Mouse (Mus musculus): ENCODE results near the gene Smarcb1. TPM values are rescaled to one million over a fixed set of nuclear protein-coding genes. Genes with fewer than 3 reads are reported as not detected.
A peak's percentile ranks its signal among the peaks of the same experiment; 100 is the strongest.
"Not testable (repeated sequence)": the region's sequence is repeated elsewhere in the genome, so short reads cannot be mapped to it uniquely, and the experiment has no call there.

Gene Smarcb1
- polyA plus RNA-seq, 1 experiment = 71.5 TPM

DNA sequence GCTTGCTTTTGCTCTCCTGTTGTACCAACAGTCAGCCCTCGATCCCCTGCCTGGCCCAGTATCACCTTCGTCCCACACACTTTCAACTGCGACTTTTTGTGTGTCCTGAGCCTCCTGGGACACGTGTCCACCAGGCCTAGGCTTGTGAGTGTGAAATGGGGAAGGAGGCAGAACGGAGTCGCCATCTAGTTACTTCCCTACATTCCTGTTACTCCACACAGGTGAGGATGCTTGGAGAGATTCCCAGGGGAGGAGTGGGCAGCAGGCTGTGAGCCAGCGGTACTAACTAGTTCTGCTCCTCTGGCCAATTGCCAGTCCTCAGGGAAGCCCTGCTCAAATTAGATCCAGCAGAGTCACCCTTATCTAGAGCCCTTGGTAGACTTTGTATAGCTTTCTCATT, 60.7 kb downstream of the Smarcb1 start:
- H3K4me3 ChIP-seq (ENCODE audit: insufficient read depth, low read length) = peak overlapping the region; percentile 86; the same call in 1 of the 2 replicates
- no peaks in the 10 kb centered on the region for H3K4me1 ChIP-seq (ENCODE audit: control insufficient read depth, insufficient read depth, low read length)
- no peak overlapping the region for H3K27ac ChIP-seq (ENCODE audit: insufficient read depth, low read length)
- no peak for TF ChIP-seq POLR2A (IDR thresholded peaks at IDR 0.05; ENCODE audit: extremely low read depth, insufficient read depth, low read length)
- TF ChIP-seq CTCF (IDR thresholded peaks at IDR 0.05; ENCODE audit: extremely low read depth, insufficient read depth, low read length) = no peak

DNA sequence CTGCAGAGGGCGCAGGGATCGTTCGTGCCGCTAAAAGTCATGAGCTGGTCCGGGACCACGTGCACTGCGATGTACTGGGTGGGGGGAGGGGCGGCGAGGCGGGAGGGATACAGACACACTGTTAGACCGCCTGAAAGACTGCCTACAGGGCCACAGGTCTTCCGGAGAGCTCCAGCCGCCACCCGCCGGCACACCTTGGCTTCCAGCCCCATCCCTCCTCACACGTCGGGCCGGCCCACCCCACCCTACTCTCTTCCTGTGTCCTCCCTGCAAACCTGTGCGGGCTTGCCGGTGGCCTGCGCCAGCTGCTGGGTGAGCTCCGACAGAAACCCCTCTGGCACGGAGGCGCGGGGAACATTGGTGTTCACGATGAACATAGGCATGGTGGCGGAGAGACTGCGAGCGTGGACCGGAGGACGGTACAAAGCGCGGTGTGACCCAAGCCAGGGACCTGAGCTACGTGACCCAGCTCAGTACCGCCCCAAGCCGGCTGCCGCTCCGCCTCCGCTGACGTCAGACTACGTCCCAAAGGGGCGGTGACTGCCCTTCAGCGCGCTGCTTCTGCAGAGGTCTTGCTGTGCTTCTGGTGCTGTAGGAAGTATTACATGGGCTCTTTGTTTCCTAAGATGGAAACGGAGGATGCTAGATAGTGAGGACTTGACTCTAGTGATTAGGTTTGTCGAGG, 61.5 kb downstream of the Smarcb1 start, which contains the start of gene Mif:
Gene Mif, minus strand, starts transcription at position 455 of the 685 bp plus-strand sequence.
- H3K27ac ChIP-seq (ENCODE audit: insufficient read depth, low read length) = peak within 1 kb of the TSS; percentile 69
- H3K4me3 ChIP-seq (ENCODE audit: insufficient read depth, low read length) = peak within 1 kb of the TSS; percentile 86
- TF ChIP-seq POLR2A (IDR thresholded peaks at IDR 0.05; ENCODE audit: extremely low read depth, insufficient read depth, low read length) = peak; percentile 91
- H3K4me1 ChIP-seq (ENCODE audit: control insufficient read depth, insufficient read depth, low read length) = not testable (repeated sequence)

DNA sequence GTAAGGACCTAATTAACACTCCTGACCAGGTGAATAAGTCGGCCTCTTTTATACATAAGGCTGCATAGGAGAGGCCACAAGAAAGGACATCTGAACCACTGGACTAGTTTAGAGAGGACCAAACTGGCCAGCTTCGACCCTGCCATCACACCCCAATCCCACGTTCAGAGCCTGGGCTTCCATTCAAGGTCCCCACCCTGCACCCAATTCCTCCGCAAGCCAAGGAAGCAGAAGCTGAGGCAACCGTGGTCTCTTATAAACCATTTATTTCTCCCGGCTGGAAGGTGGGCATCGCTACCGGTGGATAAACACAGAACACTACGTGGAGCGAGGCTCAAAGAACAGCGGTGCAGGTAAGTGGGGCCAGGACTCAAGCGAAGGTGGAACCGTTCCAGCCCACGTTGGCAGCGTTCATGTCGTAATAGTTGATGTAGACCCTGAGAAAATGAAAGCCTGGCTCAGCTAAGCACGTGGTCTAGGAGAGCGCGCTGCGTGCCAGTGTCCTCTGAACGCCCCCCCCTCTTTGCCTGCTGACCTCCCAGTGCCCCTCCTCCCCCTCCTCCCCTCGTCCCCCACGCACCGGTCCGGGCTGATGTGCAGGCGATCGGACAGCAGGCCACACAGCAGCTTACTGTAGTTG, 62.2 kb downstream of the Smarcb1 start:
- TF ChIP-seq POLR2A (IDR thresholded peaks at IDR 0.05; ENCODE audit: extremely low read depth, insufficient read depth, low read length) = no peak
- no peak for TF ChIP-seq CTCF (IDR thresholded peaks at IDR 0.05; ENCODE audit: extremely low read depth, insufficient read depth, low read length)
- Histone ChIP-seq H3K4me3 (ENCODE audit: insufficient read depth, low read length) (peak overlapping the region; percentile 86), H3K27ac (ENCODE audit: insufficient read depth, low read length) (no peak overlapping the region), H3K4me1 (ENCODE audit: control insufficient read depth, insufficient read depth, low read length) (0 out of 2 replicates have a peak, but pooled peaks cover 2% of the 10 kb centered on the region)

DNA sequence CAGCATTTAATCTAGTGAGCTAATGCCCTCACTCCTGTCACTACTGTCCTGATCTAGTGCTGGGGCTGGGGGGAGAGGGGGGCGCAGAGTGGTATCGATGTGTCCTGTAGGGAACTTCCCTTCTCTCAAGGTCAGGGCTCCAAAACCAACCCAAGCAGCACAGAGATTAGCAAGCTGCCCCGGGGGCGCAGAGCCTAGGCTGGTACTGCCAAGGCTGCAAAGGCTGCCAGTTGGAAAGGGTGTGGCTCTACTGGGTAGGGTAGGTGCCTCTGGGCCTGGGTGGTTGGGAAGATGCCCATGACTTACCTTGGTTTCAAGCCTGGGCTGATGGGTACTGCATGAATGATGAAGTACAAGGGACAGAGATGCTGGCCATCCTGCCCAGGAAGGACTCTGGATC, 63.8 kb downstream of the Smarcb1 start:
- H3K4me3 ChIP-seq (ENCODE audit: insufficient read depth, low read length) = no peak overlapping the region
- H3K27ac ChIP-seq (ENCODE audit: insufficient read depth, low read length) = no peak overlapping the region
- TF ChIP-seq CTCF (IDR thresholded peaks at IDR 0.05; ENCODE audit: extremely low read depth, insufficient read depth, low read length) (no peak), POLR2A (IDR thresholded peaks at IDR 0.05; ENCODE audit: extremely low read depth, insufficient read depth, low read length) (no peak)
- H3K4me1 ChIP-seq (ENCODE audit: control insufficient read depth, insufficient read depth, low read length) = 0 out of 2 replicates have a peak, but pooled peaks cover 2% of the 10 kb centered on the region

DNA sequence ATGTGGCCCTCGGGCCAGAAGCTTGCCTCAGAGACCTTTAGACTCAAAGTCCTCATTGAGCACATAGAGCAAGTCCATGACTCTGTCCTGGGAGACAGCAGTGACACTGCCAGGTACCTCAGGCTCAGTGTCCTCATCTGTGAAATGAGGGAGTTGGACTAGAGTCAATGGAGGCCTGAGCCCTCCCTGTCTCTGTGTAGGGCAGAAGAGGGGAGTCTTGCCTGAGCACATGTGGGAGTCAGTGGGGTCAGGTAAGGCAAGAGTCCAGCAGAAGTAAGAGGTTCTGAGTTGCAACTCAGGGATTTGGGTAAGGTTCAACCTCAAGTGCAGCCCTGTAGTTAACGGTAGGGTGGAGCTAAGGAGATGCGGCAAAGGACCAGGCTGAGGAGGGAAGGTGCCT, 64.4 kb downstream of the Smarcb1 start:
- Histone ChIP-seq H3K27ac (ENCODE audit: insufficient read depth, low read length) (no peak overlapping the region), H3K4me1 (ENCODE audit: control insufficient read depth, insufficient read depth, low read length) (0 out of 2 replicates have a peak, but pooled peaks cover 2% of the 10 kb centered on the region), H3K4me3 (ENCODE audit: insufficient read depth, low read length) (no peak overlapping the region)
- TF ChIP-seq POLR2A (IDR thresholded peaks at IDR 0.05; ENCODE audit: extremely low read depth, insufficient read depth, low read length) = no peak
- TF ChIP-seq CTCF (IDR thresholded peaks at IDR 0.05; ENCODE audit: extremely low read depth, insufficient read depth, low read length) = no peak

DNA sequence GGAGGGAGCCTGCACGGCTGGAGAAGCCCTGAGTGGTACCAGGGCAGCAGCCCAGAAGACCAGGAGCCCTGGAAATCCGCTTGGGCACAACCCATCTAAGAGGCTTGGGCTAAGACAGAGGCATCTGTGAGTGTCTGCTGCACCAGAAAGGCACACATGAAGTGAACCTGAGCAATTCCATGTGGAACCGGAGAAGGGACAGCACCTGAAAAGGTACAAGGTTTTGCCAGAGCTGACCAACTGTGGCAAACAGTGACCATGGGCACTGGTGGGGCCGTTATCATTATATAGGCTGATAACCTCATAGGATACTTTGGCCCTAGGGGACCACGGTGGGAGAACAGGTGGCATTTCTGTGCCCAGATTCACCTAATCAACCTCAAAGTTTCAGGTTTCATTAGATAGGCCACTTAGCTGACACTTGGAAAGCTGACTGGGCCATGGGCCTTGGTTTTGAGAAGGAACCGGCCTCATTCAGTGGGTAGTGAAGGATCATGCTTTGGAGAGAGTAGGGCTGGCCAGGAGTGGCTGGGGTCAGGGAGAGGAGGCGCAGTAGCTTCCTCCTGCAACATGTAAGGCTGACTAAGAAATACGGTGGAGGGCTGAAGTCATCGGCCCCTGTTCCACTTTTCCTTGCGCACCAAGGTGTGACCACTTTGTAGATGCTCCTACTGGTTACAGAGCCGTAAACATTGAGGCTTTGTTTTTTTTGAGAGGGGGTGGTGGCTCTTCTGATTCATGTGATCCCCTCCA, 65.1 kb downstream of the Smarcb1 start:
- H3K27ac ChIP-seq (ENCODE audit: insufficient read depth, low read length) = no peak overlapping the region
- no peak for TF ChIP-seq CTCF (IDR thresholded peaks at IDR 0.05; ENCODE audit: extremely low read depth, insufficient read depth, low read length)
- TF ChIP-seq POLR2A (IDR thresholded peaks at IDR 0.05; ENCODE audit: extremely low read depth, insufficient read depth, low read length) = no peak
- H3K4me3 ChIP-seq (ENCODE audit: insufficient read depth, low read length) = no peak overlapping the region
- 0 out of 2 replicates have a peak, but pooled peaks cover 2% of the 10 kb centered on the region for H3K4me1 ChIP-seq (ENCODE audit: control insufficient read depth, insufficient read depth, low read length)

DNA sequence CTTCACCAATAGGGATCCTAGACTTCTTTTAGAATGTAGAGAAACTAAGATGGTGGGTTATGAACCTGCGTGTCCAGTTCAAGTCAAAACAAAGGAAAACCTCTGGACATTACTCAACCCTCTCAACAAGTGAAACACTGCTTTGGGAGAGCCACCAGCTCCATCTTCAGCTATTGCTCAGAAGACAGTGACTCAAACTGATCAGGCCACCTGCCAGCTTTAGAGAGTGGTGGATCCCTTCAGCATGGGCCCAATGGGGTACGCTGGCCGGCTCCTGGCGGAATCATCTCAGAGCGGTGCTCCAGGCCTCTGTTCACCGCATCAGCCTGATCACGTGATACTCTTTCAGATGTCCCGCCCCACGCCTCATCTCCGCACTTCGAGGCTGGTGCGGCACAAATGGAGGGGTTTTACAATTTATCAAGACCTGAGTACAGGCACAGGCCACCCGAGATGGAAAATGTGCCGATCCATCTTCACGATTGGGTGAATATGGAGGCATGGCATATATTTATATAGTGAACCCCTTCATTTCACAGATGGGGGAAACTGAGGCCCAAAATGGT, 65.9 kb downstream of the Smarcb1 start:
- Histone ChIP-seq H3K4me1 (ENCODE audit: control insufficient read depth, insufficient read depth, low read length) (0 out of 2 replicates have a peak, but pooled peaks cover 2% of the 10 kb centered on the region), H3K27ac (ENCODE audit: insufficient read depth, low read length) (no peak overlapping the region), H3K4me3 (ENCODE audit: insufficient read depth, low read length) (no peak overlapping the region)
- TF ChIP-seq CTCF (IDR thresholded peaks at IDR 0.05; ENCODE audit: extremely low read depth, insufficient read depth, low read length) = no peak
- TF ChIP-seq POLR2A (IDR thresholded peaks at IDR 0.05; ENCODE audit: extremely low read depth, insufficient read depth, low read length) = no peak

DNA sequence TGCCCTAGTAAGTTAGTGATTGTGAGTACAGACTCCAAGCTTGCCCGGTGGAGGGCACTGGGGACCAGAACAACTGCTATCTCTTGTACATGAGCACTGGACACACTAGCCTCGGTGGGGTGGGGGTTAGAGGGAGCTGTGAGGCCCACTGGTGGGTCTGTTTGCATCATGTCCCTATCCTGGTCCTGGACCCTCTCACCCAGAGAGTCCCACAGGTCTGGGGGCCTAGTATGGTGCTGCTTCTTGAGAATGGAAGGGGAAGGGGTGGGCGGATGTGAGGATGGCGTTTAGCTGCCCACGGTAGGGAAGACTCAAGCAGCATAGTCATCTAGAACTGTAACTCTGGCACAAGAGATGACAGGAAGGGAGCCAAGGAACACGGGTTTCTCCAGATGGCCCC, 66.6 kb downstream of the Smarcb1 start:
- H3K27ac ChIP-seq (ENCODE audit: insufficient read depth, low read length) = no peak overlapping the region
- no peak for TF ChIP-seq CTCF (IDR thresholded peaks at IDR 0.05; ENCODE audit: extremely low read depth, insufficient read depth, low read length)
- TF ChIP-seq POLR2A (IDR thresholded peaks at IDR 0.05; ENCODE audit: extremely low read depth, insufficient read depth, low read length) = no peak
- H3K4me1 ChIP-seq (ENCODE audit: control insufficient read depth, insufficient read depth, low read length) = 0 out of 2 replicates have a peak, but pooled peaks cover 2% of the 10 kb centered on the region
- no peak overlapping the region for H3K4me3 ChIP-seq (ENCODE audit: insufficient read depth, low read length)

DNA sequence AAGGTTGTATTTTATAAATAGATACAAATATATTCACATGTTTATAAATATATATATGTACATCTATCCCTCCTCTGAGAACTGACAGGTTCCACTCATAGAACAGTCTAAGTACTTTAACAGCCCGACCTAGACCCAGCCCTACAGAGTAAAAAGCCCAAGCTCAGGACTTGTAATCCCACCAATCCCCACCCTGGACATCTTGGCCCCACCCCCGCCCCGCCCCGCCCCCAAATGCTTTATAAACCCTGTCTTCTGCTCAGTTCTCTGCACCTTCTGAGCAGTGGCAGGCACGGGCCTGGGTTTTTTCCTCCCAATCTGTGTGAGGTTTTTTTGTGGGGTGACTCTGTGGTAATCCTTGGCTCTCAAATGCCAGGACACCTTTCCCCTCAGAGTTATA, 67.3 kb downstream of the Smarcb1 start:
- TF ChIP-seq POLR2A (IDR thresholded peaks at IDR 0.05; ENCODE audit: extremely low read depth, insufficient read depth, low read length) (no peak), CTCF (IDR thresholded peaks at IDR 0.05; ENCODE audit: extremely low read depth, insufficient read depth, low read length) (no peak)
- no peak overlapping the region for H3K27ac ChIP-seq (ENCODE audit: insufficient read depth, low read length)
- 0 out of 2 replicates have a peak, but pooled peaks cover 2% of the 10 kb centered on the region for H3K4me1 ChIP-seq (ENCODE audit: control insufficient read depth, insufficient read depth, low read length)
- H3K4me3 ChIP-seq (ENCODE audit: insufficient read depth, low read length) = no peak overlapping the region

Data from cortical plate, adult 2 months (tissue).